Mouse (Mus musculus): ENCODE results near the gene Mdm2.

GRCm38 (mm10) chr10:117750529-117751281 is 40.1 kb upstream of the Mdm2 start:
- TF ChIP-seq POLR2A (IDR thresholded peaks at IDR 0.05; ENCODE audit: control insufficient read depth, extremely low read depth, insufficient read depth, low read length, poor library complexity) (no peak), CTCF (IDR thresholded peaks at IDR 0.05; ENCODE audit: borderline replicate concordance, control insufficient read depth, extremely low read depth, insufficient read depth, low read length, poor library complexity) (no peak)

Measured in thymus, adult 2 months (tissue).